Mouse (Mus musculus) thymus, postnatal 0 days (tissue): Measurements from ENCODE around the gene Slc35a5. TPM values are rescaled to one million over a fixed set of nuclear protein-coding genes. Genes with fewer than 3 reads are reported as not detected.

Experiments used
- DNase-seq: peaks from one replicate; pipeline ENCODE4 v3.0.0-alpha.2; 2015; ENCODE audit warnings: low spot score
- polyA plus RNA-seq: library from polyadenylated mRNA; unstranded; fragments of >200 nt; fragmentation: Nextera tagmentation; extraction: Ambion mirVana; gene quantifications from 2 replicates; pipeline ENCODE4 v1.2.1, GENCODE M21; 2015

Gene Slc35a5
- polyA plus RNA-seq, 1 experiment from 2014 or later: 23.9 TPM

DNA sequence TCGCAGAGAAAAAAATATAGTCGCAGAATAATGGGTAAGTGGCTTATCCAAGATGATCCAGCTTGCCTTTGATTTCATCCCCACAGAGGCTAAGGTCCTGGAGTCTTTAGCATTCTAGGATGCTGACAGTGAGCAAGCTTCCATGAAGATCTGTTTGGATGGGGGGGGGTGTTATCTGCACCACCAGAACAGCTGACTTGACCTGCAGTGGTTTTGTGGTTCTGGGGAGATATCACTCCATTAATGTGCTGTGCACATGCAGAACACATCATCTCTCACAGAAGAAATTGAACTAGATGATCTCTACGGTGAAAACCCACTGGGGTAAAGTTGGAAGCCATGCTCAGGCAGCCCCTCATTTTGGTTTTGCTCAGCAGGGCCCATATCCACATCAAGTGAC lies 41.3 kb downstream of the Slc35a5 start:
- DNase-seq: no peak

DNA sequence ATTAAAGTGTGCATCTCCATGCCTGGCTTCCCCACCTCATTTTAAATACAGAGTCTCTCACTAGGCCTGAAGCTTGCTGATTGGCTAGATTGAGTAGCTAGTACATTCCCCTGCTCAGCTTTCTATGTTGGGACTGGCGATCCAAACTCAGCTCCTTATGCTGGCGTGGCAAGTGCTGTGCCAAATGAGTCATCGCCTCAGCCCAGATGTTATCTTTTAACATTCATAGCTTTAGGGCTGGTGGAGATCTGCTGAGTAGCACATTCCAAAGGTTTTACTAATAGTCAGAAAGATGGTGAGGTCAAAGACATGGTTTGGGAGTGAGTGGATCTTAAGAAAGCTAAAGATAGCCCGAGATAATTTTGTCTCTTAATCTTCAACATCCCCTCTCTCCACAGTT lies 48.0 kb downstream of the Slc35a5 start:
- DNase-seq: no peak

- peak; percentile 50 for DNase-seq
Measured at GRCm38 (mm10) chr16:45108203-45108878, 50.2 kb downstream of the Slc35a5 start.

- DNase-seq: no peak
Measured at GRCm38 (mm10) chr16:45104993-45105392, 53.5 kb downstream of the Slc35a5 start.

DNA sequence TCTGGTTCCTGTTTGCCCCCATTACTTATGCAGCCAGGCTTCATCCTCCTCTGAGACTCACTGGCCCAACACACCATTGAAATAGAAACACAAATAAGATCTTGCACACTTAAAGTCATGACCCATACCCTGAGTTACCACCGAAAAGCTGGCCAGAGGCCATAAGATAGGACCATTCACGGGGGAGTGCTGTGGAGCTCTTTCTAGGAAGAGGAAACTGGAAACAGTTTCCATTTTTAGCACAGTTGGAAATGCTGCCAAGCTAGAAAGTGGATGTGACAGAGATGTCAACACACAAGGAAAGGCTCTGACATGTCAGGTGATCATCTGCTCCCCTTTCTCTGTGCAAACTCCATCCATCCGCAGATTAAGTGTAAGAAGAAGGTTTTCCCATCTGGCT lies 57.6 kb downstream of the Slc35a5 start:
- DNase-seq: no peak

- DNase-seq: no peak
Measured at GRCm38 (mm10) chr16:45098886-45099210, 59.7 kb downstream of the Slc35a5 start.

GRCm38 (mm10) chr16:45098186-45098885 lies 60.2 kb downstream of the Slc35a5 start:
- no peak for DNase-seq

- no peak for DNase-seq
Measured at GRCm38 (mm10) chr16:45097467-45097866, 61.0 kb downstream of the Slc35a5 start.

DNA sequence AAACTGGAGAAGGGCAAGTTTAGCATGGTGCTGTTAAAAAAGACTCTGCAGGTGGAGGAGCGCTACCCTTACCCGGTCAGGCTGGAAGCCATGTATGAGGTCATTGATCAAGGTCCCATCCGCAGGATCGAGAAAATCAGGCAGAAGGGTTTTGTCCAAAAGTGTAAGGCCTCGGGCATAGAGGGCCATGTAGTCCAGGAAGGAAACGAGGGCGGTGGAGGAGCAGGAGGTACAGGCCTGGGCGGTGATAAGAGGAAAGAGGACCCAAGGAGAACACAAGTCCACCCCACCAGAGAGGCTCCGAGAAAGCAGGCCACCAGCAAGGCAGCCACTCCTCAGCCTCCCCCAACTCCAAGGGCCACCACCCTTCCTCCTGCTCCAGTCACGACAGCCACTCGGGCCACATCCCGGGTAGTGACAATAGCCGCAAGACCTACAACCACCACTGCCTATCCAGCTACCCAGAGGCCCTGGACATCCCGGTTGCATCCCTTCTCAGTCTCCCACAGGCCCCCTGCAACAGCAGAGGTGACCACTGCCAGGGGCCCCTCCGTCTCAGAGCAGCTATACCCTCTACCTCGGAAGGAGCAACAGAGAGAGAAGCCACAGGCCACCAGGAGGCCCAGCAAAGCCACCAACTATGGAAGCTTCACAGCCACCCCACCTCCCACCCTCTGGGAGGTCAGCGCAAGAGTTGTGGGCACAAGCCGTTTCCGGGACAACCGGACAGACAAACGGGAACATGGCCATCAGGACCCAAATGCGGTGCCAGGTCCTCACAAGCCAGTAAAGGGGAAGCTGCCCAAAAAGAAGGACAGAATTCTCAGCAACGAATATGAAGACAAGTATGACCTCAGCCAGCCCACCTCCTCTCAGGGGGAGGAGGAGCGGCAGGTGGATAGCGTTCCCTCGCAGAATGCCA lies 62.7 kb downstream of the Slc35a5 start:
- DNase-seq: no peak

DNA sequence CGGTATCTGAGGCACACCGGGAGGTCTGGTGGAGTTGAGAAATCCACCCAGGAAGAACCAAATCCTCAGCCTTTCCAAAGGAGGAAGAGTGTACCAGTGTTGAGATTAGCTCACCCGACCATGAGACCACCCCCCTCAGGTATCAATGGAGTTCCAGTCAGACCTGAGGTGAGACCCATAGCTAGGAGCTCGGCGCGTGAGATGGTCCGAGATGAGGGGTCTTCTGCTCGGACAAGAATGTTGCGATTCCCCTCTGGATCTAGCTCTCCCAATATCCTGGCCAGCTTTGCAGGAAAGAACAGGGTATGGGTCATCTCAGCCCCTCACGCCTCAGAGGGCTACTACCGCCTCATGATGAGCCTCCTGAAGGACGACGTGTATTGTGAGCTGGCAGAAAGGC lies 63.5 kb downstream of the Slc35a5 start:
- no peak for DNase-seq

DNA sequence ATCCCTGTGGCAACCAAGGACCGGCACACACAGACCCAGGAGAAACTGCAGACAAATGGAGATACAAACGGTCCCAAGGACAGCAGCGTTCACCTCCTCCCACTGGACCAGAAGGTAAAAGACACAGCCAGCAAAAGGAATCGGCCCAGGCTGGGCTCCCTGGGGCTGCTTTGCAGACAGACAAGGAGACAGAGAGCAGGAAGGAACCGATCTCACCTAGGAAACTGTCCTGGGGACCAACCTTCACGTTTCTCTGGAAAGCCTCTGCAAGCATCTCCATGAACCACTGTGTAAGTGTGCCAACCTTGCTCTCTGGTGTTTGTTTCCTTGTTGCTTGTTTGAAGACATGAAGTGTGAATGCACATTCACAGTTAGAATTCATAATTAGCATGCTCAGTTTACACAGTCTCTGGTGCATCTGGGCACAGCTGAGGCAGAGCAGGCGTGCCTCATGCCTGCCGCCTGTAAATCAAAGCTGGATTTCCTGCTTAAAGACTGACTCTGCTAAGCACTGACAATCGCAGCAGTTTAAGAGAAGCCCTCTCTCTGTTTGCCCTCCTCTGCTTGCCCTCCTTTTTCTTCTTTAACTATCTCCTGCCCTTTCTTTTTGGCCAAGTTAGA lies 64.3 kb downstream of the Slc35a5 start:
- DNase-seq: no peak

DNA sequence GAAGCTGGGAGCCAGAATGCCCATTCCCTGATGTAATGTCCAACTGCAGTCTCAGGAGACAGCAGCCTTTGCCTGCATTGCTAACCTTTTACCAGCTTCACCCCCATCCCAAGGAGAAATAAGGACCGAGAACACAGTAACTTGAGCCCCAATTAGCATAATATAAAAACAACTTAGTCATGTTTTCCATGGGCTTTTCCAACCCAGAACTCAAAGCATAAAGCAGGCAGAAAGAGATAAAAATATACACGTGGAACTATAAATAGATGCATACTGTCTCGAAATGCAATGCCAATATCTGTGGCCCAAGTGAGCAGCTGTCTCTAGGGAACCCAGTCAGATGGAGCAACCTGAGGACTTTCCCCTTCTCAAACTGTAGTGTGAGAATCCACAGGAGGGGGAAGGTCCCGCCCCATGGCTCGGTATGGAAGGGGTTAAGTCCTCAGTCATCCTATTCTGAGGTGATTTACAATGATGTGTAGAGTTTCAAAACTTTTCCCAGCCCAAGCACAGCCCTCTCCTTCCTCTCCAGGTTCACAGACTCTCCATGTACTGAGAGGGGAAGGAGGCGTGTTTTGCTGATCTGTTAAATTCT lies 65.3 kb downstream of the Slc35a5 start, which contains the start of gene Ccdc80:
Gene Ccdc80, plus strand, starts transcription at position 266 of the 595 bp plus-strand sequence.
- no peak for DNase-seq

- peak; percentile 75 for DNase-seq
Measured at GRCm38 (mm10) chr16:45090005-45090404, 68.5 kb downstream of the Slc35a5 start.

Other genes with a start within 250 kb of the Slc35a5 start
- gene Cd200r3, start 215.0 kb downstream of the Slc35a5 start, polyA plus RNA-seq: 0.26 and 0.27 TPM in 2 replicates
- 19.3 and 22.5 TPM in 2 replicates for gene Ccdc80, start 65.3 kb downstream of the Slc35a5 start, polyA plus RNA-seq
- gene Atg3, start 79 bp upstream of the Slc35a5 start, polyA plus RNA-seq: 54.7 and 55.6 TPM in 2 replicates
- gene Btla, start 65.6 kb upstream of the Slc35a5 start, polyA plus RNA-seq: 5.1 and 5.8 TPM in 2 replicates